Mouse (Mus musculus) kidney, postnatal 36 days (tissue): ENCODE measurements at regions not wholly inside any gene's neighbourhood (a gene's known extent, or its start where the extent isn't known, plus 50 kb on each side); places are given as distances from the start of the nearest gene placed in this dataset.
A peak's percentile ranks its signal among the peaks of the same experiment; 100 is the strongest.
"Not testable (repeated sequence)": the region's sequence is repeated elsewhere in the genome, so short reads cannot be mapped to it uniquely, and the experiment has no call there.

ENCODE experiments used
- DNase-seq, 2 experiments: peaks; one replicate each; pipeline ENCODE4 v3.0.0; 2021 to 2022; ENCODE audit warnings: mixed read lengths in 2 of 2

DNA sequence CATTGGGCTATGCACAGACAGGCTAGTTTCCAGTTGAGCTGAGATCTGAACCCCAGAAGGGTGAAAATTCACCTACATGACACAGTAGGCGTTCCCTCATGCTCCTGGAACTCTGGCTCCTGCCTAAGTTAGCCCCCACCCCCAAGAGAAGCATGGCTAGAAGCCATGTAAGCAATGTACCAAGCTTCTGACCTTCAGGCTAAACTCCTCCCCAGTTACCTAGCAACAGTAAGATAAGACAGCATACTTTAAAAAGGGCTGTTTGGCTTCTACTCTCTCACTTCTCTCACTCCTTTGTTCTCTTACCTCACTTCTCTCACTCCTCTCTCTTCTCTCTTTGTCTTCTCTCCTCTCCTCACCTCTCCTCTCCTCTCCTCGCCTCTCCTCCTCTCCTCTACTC is 629.7 kb upstream of the Prmt6 start:
- not testable (repeated sequence) for DNase-seq

DNA sequence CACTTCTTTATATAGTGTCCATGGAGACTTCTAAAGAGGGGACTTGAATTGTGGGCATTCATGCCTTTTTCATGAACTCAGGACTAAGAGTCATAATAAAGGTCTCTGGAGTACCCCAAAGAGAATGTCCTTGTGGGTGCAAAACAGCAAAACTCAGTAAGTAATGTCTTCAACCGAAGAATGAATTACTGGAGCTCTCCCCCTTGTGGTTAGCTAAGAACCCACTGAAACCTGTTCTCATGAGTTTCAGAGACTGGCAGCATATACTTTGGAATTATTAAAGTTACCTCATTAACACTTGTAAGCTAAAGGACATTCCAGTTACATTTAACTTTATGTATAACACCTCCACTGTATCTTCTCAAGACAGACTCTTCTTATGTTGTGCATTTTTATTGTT is 615.2 kb upstream of the Prmt6 start:
- DNase-seq = no peak

DNA sequence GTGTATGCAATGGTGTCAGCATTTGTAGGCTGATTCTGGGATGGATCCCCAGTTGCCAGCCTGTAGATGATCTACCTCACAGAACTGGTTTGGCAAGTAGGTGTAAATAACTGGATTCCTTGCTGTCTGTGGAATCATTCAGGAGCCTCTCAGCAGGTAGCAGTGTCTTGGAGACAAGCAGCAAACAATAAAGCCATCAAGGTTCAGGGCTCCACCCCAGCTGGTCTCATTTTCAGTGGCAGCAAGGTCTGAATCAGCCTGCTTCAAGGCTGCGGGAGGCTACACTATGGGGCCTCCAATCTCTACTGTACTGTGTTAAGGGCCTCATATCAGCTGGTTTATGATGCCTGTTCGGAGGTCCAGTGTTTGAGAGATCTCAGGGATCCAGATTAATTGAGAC is 596.4 kb upstream of the Prmt6 start:
- no peak for DNase-seq

DNA sequence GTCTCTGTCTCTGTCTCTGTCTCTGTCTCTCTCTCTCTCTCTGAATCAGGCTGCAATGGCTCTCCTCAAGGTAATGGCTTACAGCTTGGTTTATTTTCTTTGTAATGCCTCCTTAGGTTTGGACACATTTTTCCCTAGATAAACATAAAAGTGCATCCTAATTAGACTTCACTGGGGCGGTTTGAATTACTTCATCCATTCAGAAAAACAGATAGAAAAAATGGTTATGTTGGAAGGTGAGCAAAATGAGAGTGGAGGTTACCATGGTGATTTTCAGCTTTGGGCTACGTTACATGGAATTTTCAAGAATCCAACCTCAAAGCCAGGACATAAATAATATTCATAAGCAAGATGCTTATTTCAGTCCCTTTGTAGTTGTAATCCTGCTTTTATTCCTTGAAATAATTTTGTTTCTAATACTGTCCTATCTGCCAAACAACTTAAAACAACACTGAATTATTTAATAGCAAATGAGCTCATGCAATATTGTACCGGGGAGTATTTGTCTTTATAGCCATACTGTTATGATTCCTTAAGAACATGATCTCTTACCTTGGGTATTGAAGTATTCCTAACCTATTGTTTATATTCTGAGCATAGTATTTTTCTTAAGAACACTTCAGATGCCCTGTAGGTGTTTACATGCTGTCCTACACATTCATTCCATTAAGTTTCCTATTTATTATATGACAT is 570.1 kb upstream of the Prmt6 start:
- DNase-seq = no peak

DNA sequence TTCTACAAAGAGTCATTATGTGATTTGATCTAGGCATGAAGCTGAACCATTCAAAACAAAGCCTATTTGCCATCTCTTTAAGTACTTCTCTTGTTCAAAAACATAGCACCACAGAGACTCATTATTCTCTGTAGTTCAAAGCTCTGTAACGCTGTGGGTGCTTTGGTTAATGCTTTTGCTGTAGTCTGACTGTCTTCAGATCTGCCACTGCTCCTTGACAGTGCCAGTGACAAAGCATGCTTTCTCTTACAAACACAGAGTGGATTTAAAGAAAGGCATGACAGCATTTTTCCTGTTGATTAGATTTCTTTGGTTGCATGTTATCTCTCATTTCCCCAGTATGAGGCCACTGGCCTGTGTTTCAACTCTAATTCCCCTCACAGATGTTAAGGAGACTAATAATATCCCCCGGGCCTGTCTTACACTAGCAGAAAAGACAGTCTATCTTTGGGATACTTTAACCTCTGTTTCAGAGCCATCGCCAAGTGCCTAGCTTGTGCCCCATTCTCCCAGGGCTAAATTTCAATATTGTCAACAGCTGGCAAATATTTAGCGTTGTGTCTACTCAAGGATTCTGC is 538.3 kb upstream of the Prmt6 start:
- DNase-seq = no peak

DNA sequence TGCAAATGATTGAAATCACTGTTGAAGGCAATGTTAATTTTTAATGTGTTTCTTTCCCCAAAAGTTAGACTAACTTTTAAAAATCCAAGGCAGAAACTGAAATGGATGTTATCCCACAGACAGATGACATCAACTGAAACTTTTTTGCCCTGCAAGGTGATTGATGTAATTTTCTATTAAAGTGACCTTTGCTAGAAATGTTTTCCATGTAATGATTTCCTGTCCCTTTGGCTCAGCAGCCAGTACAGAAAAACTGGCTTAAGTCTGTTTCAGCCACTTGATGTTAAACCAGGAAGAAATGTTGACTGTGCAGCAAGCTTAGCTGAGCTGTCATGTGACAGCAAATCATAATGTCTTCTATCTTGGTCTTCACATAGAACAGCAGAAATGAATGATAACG is 504.5 kb upstream of the Prmt6 start:
- DNase-seq = no peak

DNA sequence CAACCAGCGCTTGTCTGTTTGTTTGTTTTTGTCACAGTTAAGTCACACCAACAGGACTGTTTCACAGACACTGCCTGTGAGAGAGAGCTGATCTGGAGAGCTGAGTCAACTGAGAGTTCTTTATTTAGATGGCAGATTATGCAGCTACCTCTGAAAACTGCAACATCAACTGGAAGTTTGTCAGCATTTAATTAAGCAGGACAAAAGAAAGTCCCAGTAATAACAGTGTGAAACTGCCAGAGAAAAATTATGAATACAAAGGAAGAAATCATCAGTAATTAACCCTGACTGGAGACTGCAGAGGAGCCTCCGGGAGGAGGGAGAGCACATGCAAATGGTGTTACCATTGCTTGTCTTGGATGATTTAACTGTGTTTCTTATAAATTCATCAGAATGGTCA is 495.5 kb upstream of the Prmt6 start:
- DNase-seq = no peak

DNA sequence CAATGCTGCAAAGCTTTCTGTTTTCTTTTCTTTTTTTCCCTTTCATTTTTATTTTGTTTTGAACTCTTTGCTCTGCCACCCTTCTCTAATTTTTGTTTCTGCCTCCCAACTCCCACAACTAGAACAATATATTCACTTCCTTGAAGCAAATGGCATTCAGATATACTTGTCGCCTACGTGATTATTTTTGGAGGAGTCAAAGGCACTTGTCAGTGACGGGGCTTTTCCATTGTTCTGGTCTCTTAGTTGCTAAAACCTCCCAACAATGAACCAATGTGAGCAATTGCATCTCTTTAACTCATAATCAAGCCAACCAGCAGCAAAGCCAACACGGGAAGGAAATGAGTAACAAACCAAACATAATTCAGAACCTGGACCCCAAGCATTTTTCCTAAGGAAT is 449.3 kb upstream of the Prmt6 start:
- no peak for DNase-seq

DNA sequence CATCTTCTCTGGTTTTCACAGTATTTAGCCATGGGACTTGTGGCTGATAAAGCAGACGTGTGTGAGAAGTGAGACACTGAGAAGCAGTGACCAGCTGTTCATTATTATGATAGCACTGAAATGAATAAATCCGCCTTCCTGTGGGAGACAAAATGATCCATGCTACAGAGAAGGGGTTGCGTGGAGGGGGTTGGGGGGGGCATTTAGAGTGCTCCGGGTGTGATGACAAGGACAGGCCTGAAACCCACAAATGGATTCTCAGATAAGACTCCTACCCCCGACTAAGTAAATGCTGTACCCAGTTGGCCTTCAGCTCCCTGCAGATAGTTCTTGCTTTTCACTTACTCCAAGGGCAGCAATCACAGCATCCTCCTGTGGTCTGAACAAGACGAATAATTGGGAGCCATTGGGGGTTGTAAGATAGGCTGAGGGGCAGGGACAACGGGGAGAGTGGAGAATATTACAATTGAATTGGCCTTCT is 416.8 kb upstream of the Prmt6 start:
- DNase-seq = no peak

DNA sequence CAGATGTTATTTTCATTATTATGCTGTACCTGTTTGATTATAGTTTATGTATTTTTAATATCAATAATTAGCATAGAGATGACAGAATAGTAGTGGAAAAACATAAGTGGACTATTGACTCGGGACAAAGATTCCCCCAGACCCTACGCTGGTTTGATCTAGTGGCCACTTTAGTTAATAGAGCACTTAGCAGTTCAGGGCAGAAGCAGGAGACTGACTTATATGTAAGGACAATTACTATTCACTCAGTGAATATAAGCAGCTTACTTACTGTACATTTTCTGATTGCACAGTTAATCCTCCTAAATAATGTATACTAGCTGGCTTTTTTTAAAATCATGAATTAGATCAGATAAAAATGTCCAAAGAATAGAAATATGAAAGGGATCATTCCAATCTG is 416.2 kb upstream of the Prmt6 start:
- DNase-seq = no peak

DNA sequence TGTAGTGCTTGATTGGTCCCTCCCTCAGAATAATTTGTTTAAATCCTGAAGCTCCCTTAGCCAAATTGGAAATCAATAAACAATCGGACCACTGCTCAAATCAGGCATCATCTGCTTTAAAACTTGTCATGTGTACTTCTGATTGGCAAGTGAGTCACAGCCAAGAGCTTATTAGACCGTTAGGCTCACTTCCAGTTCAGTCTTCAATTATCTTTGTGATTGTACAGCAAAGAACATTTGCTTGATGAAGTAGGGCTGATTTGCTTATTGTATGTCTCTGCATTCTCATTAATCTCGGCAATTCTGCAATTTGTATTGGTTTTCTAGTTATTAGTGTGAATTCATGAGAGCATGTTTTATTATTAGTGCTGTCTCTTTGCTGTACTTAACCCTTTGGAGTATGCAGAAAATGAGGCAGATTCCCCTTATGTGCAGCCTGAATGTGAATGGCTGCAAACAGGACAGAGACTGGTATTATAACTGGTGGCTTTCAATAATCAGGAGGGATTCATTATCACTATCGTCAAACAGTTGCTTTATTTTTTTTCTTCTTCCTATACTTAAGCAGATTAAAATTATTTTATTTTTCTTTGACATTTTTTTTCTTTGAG is 406.8 kb upstream of the Prmt6 start:
- DNase-seq = no peak

DNA sequence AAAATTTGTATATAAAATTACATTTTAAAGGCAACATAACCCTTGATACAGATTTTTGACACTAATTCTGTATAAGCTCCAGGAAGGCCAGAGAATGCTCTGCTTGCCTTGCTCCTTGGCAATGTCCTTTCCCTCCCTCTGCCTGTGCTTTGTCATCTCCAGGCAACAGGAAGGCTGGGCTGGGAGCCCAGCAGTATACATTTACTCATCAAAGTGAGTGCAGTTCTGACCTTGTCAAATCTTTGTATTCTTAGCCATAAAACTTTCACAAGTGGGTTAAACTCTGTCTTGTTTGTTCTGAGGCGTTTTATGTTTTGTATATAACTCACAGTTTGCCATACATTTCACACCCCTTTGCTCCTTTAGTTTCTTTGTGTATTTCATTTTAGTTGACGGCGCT is 375.5 kb upstream of the Prmt6 start:
- no peak for DNase-seq

DNA sequence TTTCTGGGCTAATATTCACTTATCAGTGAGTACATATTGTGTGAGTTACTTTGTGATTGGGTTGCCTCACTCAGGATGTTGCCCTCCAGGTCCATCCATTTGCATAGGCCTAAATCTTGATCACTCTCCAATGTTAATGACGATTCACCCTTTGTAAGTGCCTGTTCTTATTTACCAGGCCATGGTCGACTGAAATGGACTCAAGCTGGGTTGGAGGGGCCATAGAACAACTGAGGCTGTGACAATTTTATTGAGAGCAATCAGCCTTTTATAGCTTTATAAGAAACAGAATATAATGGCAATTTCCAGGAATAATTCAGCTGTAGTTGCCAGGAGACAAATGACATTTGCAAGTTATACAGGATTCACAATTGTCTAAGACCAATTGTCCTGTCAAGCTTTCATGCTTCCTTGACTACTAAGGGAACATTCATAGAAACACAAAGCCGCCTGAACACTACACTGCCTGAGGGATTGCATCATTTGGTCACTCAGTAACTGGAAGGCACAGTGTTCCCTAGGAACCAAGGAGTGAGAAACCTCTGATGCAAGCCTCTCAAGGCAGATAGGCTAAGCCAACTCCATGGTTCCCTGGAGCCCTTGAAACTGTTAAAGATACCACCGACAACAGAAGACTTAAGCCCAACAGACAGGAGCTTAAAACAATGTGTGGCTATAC is 348.5 kb upstream of the Prmt6 start:
- DNase-seq = peak; percentile 11 to 21

DNA sequence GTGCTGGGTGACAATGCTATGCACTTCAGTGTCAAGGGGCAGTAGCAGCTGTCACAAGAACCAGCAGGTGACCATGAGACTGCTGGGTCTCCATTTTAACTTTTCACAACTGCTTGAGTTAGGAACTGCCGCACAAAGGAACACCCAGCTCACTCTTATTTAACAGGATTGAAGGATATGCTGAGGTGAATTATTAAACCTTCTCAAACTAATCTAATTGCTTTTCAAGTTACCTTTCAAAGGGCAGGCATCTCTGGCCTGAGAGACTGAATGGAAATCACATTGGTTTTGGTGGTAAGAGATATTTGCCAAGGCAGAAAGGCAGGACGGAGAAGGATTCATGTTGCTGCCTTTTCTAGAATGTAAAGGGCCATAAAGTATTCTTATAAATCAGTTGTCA is 332.0 kb upstream of the Prmt6 start:
- peak; percentile 4 to 30 for DNase-seq

DNA sequence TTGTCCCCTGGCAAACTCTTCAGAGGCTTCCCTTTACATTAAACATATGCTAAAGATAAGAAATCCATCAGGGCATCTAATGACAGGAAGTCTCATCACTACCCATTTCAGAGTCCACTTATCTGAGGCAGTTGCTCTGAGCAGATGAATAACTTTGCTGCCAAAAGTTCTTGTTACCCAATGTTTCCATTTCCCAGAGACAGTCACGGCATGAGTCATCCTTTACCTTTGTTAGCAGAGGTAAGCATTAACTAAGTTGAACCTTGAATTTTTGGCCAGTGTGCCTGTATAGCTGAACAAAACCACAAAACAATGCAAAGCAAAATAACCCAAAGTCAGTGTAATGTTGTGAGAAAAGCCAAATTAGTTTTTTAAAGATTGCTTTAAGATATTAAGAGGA is 328.5 kb upstream of the Prmt6 start:
- DNase-seq = peak; percentile 1 to 57

DNA sequence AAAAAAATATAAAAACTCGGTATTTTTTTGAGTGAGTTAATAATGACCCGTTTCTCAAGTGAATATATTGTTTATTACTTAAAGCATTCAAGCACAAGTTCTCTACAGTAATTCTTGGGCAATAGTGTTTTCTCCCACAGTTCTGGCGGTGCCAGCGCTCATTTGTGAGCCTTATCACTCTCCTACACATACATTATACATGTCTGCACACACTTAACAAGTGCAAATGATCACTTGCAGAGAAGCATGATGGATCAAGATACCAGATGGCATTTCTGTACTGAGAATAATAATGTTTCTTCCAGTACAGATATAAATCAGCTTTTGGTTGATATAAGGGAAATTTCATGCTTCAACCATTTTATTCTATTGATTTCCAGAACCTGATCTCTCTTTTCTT is 316.4 kb upstream of the Prmt6 start:
- DNase-seq = no peak

DNA sequence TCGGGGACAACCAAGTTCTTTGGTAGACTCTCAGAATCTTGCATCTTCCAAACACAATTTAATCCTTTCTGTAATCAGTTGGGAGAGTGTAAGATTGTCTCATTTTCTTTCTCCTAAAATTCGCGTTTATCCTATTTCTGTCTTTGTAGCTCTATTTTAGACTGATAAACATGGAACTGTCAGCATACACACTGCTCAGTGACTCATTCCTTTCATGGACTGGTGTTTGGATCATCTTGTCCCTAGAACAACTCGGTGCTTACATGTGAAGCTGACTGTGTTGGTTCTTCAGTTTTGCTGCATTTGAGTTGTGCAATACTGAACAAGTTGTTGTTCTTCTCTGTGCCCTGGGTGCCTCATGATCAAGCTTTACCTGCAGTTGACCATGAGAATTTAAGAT is 296.5 kb upstream of the Prmt6 start:
- no peak for DNase-seq

DNA sequence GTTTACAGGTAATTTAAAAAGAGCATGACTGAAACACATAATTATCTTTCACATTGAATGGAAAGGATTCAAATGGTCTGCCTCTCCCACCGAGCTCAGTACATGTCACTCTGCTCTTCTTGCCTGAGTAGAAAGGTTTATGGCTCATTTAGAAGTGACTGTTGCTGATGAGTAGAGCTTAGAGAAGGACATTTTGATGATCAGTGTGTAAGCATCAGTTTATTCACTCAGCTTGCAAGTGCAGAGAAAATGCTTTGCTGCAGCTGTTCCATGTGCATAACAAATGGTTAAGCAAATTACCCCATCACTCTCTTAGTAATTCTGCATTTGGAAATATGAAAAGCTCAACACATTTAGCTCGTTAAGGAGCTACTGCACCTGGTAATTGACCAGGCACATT is 287.5 kb upstream of the Prmt6 start:
- no peak for DNase-seq
